Mouse (Mus musculus) hindbrain, embryonic 15.5 days (tissue): ENCODE data around the gene Chac1. TPM values are rescaled to one million over a fixed set of nuclear protein-coding genes. Genes with fewer than 3 reads are reported as not detected.

Source experiments
- ATAC-seq: fragments of 200-750 bp; cut with Nextera tagmentation; 2 replicates; pipeline ENCODE4 v1.8.0; 2017; ENCODE audit warnings: low read depth, moderate number of reproducible peaks, moderate TSS enrichment; ENCODE audit not compliant: low FRiP score
- H3K27ac ChIP-seq: fragments of 300-500 bp; sonication (generic); replicated peaks from 2 replicates; pipeline ENCODE4 v1.5.1; 2015; ENCODE audit warnings: mild to moderate bottlenecking, inconsistent platforms
- H3K27me3 ChIP-seq: fragments of 300-500 bp; sonication (generic); 2 replicates; pipeline ENCODE4 v1.6.1; 2015; ENCODE audit warnings: control low read depth, inconsistent platforms
- H3K36me3 ChIP-seq: fragments of 300-500 bp; sonication (generic); 2 replicates; pipeline ENCODE4 v1.6.1; 2015; ENCODE audit warnings: control low read depth, inconsistent platforms
- H3K4me1 ChIP-seq: fragments of 300-500 bp; sonication (generic); replicated peaks from 2 replicates; pipeline ENCODE4 v1.6.1; 2015; ENCODE audit warnings: control low read depth, inconsistent platforms
- H3K4me2 ChIP-seq: fragments of 300-500 bp; sonication (generic); 2 replicates; pipeline ENCODE4 v1.6.1; 2015; ENCODE audit warnings: moderate library complexity, mild to moderate bottlenecking, inconsistent platforms
- H3K4me3 ChIP-seq: fragments of 300-500 bp; sonication (generic); 2 replicates; pipeline ENCODE4 v1.5.1; 2015; ENCODE audit warnings: mild to moderate bottlenecking, inconsistent platforms
- H3K9ac ChIP-seq: fragments of 300-500 bp; sonication (generic); 2 replicates; pipeline ENCODE4 v1.6.1; 2015; ENCODE audit warnings: inconsistent platforms
- H3K9me3 ChIP-seq: fragments of 300-500 bp; sonication (generic); 2 replicates; pipeline ENCODE4 v1.6.1; 2016; ENCODE audit warnings: control low read depth, inconsistent platforms
- WGBS: fragments of 180-500 bp; shearing (Covaris S2); methylation state at CpG from one replicate; pipeline ENCODE4 v1.1.7; 2015; 5-methylcytosine and 5-hydroxymethylcytosine counted together
- polyA plus RNA-seq: library from polyadenylated mRNA; unstranded; fragments of >200 nt; fragmentation: Nextera tagmentation; extraction: Ambion mirVana; gene quantifications from 2 replicates; pipeline ENCODE4 v1.2.1, GENCODE M21; 2015

The Chac1 gene
- polyA plus RNA-seq = 10.7 and 11.6 TPM in 2 replicates

- peak within 1 kb of the TSS; percentile 66 for H3K27ac ChIP-seq
- 5% methylated on average over 58 of the region's 58 CpGs for WGBS
- H3K4me3 ChIP-seq = peak within 1 kb of the TSS; percentile 68
- peaks cover 13% of the 10 kb centered on the region for H3K4me1 ChIP-seq
- H3K4me2 ChIP-seq = peak within 1 kb of the TSS; percentile 95
- H3K9me3 ChIP-seq = no peaks in the 10 kb centered on the region
- peak within 1 kb of the TSS; percentile 60 for H3K9ac ChIP-seq
- peaks cover 3% of the 10 kb centered on the region; the same call in 1 of the 2 replicates for H3K27me3 ChIP-seq
- ATAC-seq = peak; percentile 98
- peaks cover 18% of the 10 kb centered on the region; the same call in 1 of the 2 replicates for H3K36me3 ChIP-seq
Measured at GRCm38 (mm10) chr2:119350555-119351486, at the start of gene Chac1. Chac1 (plus strand) TSS chr2:119351229.

- WGBS = 83% methylated on average over 6 of the region's 6 CpGs
- no peaks in the 10 kb centered on the region for H3K27me3 ChIP-seq
- H3K9me3 ChIP-seq = no peaks in the 10 kb centered on the region
- ATAC-seq = no peak
- H3K4me1 ChIP-seq = peaks cover 14% of the 10 kb centered on the region
- peaks cover 8% of the 10 kb centered on the region; the same call in 1 of the 2 replicates for H3K36me3 ChIP-seq
- H3K27ac ChIP-seq = no peak overlapping the region
- H3K4me2 ChIP-seq = no peak overlapping the region
- H3K4me3 ChIP-seq = no peak overlapping the region
- no peak overlapping the region for H3K9ac ChIP-seq
Measured at GRCm38 (mm10) chr2:119302876-119303275, 48.2 kb upstream of the Chac1 start.

- Histone ChIP-seq H3K9me3 (no peaks in the 10 kb centered on the region), H3K4me3 (no peak overlapping the region), H3K9ac (no peak overlapping the region), H3K36me3 (no peaks in the 10 kb centered on the region), H3K27me3 (no peaks in the 10 kb centered on the region), H3K27ac (no peak overlapping the region), H3K4me2 (no peak overlapping the region), H3K4me1 (peaks cover 14% of the 10 kb centered on the region)
- WGBS = 62% methylated on average over 3 of the region's 3 CpGs
- no peak for ATAC-seq
Measured at GRCm38 (mm10) chr2:119304391-119304790, 46.6 kb upstream of the Chac1 start.

- H3K36me3 ChIP-seq = no peaks in the 10 kb centered on the region
- H3K27me3 ChIP-seq = no peaks in the 10 kb centered on the region
- no peak overlapping the region for H3K27ac ChIP-seq
- H3K9me3 ChIP-seq = no peaks in the 10 kb centered on the region
- H3K9ac ChIP-seq = no peak overlapping the region
- H3K4me1 ChIP-seq = peaks cover 14% of the 10 kb centered on the region
- no peak overlapping the region for H3K4me3 ChIP-seq
- peak; percentile 53 for ATAC-seq
- H3K4me2 ChIP-seq = no peak overlapping the region
- WGBS = 16% methylated on average over 3 of the region's 3 CpGs
Measured at GRCm38 (mm10) chr2:119304798-119305208, 46.2 kb upstream of the Chac1 start.

GRCm38 (mm10) chr2:119311544-119311943, 39.5 kb upstream of the Chac1 start:
- Histone ChIP-seq H3K4me2 (no peak overlapping the region), H3K27me3 (peaks cover 22% of the 10 kb centered on the region), H3K4me3 (no peak overlapping the region), H3K9me3 (no peaks in the 10 kb centered on the region), H3K9ac (no peak overlapping the region), H3K4me1 (peaks cover 4% of the 10 kb centered on the region; the same call in 1 of the 2 replicates), H3K27ac (no peak overlapping the region), H3K36me3 (no peaks in the 10 kb centered on the region)
- ATAC-seq = no peak
- 53% methylated on average over 12 of the region's 12 CpGs for WGBS

GRCm38 (mm10) chr2:119312380-119312958, 38.6 kb upstream of the Chac1 start:
- 45% methylated on average over 2 of the region's 2 CpGs for WGBS
- no peaks in the 10 kb centered on the region for H3K9me3 ChIP-seq
- no peak for ATAC-seq
- H3K4me2 ChIP-seq = no peak overlapping the region
- no peak overlapping the region for H3K27ac ChIP-seq
- H3K4me3 ChIP-seq = no peak overlapping the region
- peaks cover 27% of the 10 kb centered on the region for H3K27me3 ChIP-seq
- H3K36me3 ChIP-seq = no peaks in the 10 kb centered on the region
- no peak overlapping the region for H3K9ac ChIP-seq
- H3K4me1 ChIP-seq = peaks cover 4% of the 10 kb centered on the region; the same call in 1 of the 2 replicates

- Histone ChIP-seq H3K4me2 (no peak overlapping the region), H3K27me3 (peaks cover 41% of the 10 kb centered on the region), H3K9ac (no peak overlapping the region), H3K4me3 (no peak overlapping the region), H3K9me3 (no peaks in the 10 kb centered on the region), H3K4me1 (peaks cover 4% of the 10 kb centered on the region; the same call in 1 of the 2 replicates), H3K27ac (no peak overlapping the region), H3K36me3 (no peaks in the 10 kb centered on the region)
- 32% methylated on average over 10 of the region's 10 CpGs for WGBS
- ATAC-seq = no peak
Measured at GRCm38 (mm10) chr2:119313780-119314479, 37.1 kb upstream of the Chac1 start.

- H3K27me3 ChIP-seq = peaks cover 45% of the 10 kb centered on the region
- peaks cover 4% of the 10 kb centered on the region; the same call in 1 of the 2 replicates for H3K4me1 ChIP-seq
- WGBS = 72% methylated on average over 12 of the region's 12 CpGs
- no peaks in the 10 kb centered on the region for H3K36me3 ChIP-seq
- no peak overlapping the region for H3K9ac ChIP-seq
- no peak overlapping the region for H3K4me3 ChIP-seq
- no peak overlapping the region for H3K27ac ChIP-seq
- ATAC-seq = peak; percentile 37; the same call in 1 of the 2 replicates
- no peaks in the 10 kb centered on the region for H3K9me3 ChIP-seq
- no peak overlapping the region for H3K4me2 ChIP-seq
Measured at GRCm38 (mm10) chr2:119314742-119315310, 36.2 kb upstream of the Chac1 start.

- H3K27me3 ChIP-seq = peaks cover 78% of the 10 kb centered on the region
- H3K36me3 ChIP-seq = no peaks in the 10 kb centered on the region
Measured at GRCm38 (mm10) chr2:119318043-119318710, 32.9 kb upstream of the Chac1 start.

GRCm38 (mm10) chr2:119320571-119320970, 30.5 kb upstream of the Chac1 start:
- Histone ChIP-seq H3K4me3 (no peak overlapping the region), H3K4me2 (no peak overlapping the region), H3K9me3 (no peaks in the 10 kb centered on the region), H3K27ac (no peak overlapping the region), H3K27me3 (peaks cover 85% of the 10 kb centered on the region), H3K36me3 (no peaks in the 10 kb centered on the region), H3K4me1 (peaks cover 37% of the 10 kb centered on the region), H3K9ac (no peak overlapping the region)
- WGBS = 74% methylated on average over 8 of the region's 8 CpGs
- ATAC-seq = no peak

More at GRCm38 (mm10) chr2:119318043-119318710, 32.9 kb upstream of the Chac1 start:
- Histone ChIP-seq H3K4me1 (peaks cover 21% of the 10 kb centered on the region), H3K9ac (no peak overlapping the region), H3K4me2 (no peak overlapping the region), H3K27ac (no peak overlapping the region), H3K4me3 (no peak overlapping the region), H3K9me3 (no peaks in the 10 kb centered on the region)
- 74% methylated on average over 3 of the region's 3 CpGs for WGBS
- no peak for ATAC-seq
